Mouse (Mus musculus) kidney, adult 11 months (tissue): ENCODE measurements around the gene Hspb6.
A peak's percentile ranks its signal among the peaks of the same experiment; 100 is the strongest.

Experiments used
- DNase-seq: peaks from one replicate; pipeline ENCODE4 v3.0.0; 2022

Hspb6 gene

DNA sequence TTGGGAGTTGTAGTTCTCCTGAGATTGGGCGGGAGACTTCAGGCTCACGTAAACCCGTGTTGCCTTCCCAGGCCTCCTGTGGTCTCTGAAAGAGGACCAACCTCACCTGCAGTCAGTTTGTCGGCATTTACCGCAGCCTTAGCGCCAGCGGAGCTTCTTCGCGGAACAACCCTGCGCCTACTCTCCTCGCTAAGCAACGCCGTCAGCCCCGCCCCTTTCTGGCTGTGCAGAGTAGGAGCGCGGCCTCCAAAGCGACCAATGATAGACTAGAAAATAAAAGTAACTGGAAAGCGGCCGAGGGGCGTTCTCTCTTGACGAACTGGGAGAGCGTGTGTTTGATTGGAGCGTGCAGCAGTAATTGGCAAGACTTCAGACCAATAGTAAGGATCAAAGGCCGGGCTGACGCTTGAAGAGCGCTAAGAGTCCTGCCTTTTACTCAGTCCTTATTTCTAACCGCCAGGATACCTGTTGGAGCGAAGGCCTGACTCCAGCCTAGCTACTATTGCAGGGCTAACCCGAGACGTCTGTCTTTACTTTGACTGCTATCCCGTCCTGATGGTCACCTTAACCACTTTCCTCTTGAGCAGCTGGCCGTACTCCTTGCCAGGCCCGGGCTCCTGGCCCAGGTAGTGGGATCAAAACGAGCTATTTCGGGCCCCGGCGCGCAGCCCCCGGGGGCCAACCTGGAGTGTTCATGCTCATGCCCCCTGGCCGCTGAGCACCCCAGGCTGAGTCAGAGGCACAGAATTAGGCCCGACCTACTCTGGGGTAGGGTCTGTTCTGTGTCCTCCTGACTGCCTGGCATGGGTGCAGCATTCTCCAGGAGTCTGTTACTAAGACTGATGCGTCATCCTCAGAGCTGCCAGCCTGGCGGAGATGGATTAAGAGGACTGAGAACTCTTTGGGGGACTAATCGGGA, at the start of gene Hspb6, which contains the start of gene Proser3:
Gene Hspb6 (plus strand): TSS at position 77 of the 919 bp plus-strand sequence.
Gene Proser3 (minus strand): TSS at position 198 of the 919 bp plus-strand sequence.
- peak; percentile 98 for DNase-seq

DNA sequence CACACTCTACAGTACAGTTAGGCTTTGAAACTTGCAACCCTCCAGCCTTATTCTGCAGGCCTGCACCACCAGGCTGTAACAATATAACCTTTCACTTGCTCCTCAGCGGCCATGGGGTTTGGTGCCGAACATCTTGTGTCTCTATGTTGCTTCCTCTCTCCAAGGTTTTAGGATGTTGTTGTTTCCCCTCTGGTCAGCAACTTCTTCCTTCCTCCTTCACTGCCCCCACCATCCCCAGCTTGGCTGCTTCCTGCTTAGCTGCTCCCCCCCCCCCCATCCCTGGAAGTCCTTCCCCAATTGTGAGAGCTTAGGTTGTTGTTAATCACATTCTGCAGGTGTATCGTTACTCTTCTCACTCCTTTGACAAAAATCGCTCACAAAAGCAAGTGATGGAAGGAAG, 43.9 kb upstream of the Hspb6 start:
- DNase-seq: no peak

- DNase-seq: no peak
Observed at GRCm38 (mm10) chr7:30515003-30515760, 36.8 kb upstream of the Hspb6 start.

- DNase-seq: no peak
Observed at GRCm38 (mm10) chr7:30518325-30518724, 33.7 kb upstream of the Hspb6 start.

- peak; percentile 36 for DNase-seq
Observed at GRCm38 (mm10) chr7:30520396-30520795, 31.6 kb upstream of the Hspb6 start.

DNA sequence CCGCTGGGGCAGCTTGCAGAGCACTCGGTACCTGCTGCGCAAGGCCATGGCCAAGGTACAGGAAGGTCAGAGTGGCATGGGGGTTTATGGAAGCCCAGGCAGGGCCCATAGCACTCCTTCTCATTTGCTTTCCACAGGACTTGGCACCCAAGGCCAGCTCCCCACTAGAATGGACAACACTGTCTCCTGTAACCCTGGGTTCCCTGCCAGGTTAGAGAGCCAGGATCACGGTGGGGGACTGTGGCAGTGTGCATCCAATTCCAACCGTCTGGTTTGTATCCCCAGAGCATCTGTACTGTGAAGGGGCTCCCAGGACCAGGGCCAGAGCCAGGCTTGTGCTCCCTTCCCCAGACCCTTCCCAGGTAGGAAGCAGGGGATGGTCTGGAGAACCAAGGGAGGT, 31.1 kb upstream of the Hspb6 start:
- no peak for DNase-seq

- no peak for DNase-seq
Observed at GRCm38 (mm10) chr7:30522871-30523270, 29.1 kb upstream of the Hspb6 start.

- DNase-seq: no peak
Observed at GRCm38 (mm10) chr7:30524487-30524886, 27.5 kb upstream of the Hspb6 start.

GRCm38 (mm10) chr7:30525954-30526353, 26.0 kb upstream of the Hspb6 start:
- DNase-seq: no peak

DNA sequence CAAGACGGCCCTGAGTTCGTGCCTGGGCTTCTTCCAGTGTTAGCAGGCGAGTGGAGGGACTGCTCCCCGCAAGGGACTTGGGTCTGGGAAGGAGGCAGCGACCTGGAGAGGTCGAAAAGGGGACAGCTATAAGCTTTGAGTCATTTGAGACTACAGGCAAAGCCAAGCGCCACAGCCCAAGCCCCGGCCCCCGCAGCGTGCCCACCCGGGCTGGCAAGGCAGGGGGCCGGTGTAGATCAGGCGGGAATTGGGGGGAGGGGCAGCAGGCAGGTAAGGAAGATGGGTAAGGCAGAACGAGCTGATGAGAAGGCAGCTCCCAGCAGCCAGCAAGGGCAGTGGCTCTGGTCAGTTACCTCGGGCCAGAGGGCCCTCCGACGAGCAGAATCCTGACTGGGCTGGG, 25.6 kb upstream of the Hspb6 start:
- DNase-seq: no peak

- no peak for DNase-seq
Observed at GRCm38 (mm10) chr7:30526981-30527380, 25.0 kb upstream of the Hspb6 start.

DNA sequence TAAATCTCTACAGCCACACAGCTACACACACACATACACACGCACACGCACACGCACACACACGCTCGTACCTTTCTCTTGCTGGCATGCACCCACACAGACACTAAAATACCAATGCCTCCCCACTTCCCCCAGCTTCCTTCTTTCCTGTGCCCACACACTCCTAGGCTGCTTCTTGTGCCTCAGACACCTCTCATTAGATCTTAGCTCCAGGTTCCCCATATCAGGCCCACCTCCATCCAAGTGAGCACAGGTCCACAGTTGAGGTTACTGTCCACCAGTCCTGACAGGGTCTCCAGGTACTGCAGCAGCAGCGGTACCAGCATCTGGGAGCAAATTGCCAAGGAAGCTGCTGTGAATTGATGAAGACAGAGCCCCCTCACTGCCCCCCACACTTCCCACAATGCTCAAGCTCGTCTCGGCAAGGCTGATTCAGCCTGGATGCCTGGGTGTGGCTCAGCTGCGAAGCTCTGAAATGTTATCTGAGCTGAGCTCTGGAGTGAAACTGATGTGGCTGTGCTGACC, 20.6 kb upstream of the Hspb6 start:
- no peak for DNase-seq

GRCm38 (mm10) chr7:30532931-30533330, 19.0 kb upstream of the Hspb6 start:
- peak; percentile 74 for DNase-seq

- no peak for DNase-seq
Observed at GRCm38 (mm10) chr7:30533941-30534632, 17.9 kb upstream of the Hspb6 start.

DNA sequence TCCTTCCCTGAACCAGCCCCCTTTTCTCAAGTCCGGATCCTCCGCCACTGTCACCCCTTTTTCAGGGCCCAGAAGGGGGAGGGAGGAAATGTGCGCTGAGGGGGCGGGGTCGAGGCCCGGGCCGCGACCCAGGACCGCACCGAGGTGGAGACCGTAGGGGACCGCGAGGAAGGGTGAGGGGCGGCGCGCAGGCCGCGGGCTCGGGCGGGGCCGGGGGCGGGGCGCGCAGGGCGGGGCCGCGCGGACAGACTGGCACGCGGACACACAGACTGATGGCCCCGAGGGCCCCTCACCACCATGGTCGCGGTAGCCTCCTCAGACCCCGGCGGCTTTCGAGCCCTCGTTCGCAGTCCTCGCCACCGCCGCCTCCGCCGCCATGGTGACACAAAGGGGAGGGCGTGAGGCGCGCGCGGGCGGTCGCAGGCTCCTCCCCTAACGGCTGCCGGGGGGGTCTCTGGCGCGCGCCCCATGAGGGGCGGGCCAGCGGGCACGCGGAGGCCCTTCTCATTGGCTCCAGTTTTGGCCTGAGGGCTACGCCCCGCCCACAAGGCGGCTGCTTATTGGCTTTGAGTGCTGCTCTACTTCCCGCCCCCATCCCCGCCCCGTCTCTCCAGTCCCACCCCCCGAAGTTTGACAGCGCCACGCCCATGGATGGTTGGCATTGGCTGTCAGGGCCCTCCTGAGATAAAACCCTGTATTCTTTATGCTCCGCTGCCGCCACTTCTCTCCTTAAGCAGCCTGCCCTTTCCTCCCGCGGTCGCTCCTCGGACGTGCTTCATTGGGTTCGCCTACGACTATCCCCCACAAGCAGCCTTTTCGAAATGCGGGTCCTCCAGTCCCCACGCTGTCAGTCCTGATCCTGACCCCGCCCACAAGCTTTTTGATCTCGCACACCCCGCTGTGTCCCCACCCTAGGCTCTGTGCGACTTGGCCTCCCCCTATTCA, 17.1 kb upstream of the Hspb6 start, which contains the start of gene Arhgap33:
Gene Arhgap33 (minus strand): TSS at position 428 of the 945 bp plus-strand sequence.
- peak; percentile 95 for DNase-seq

- no peak for DNase-seq
Observed at GRCm38 (mm10) chr7:30540572-30540971, 11.4 kb upstream of the Hspb6 start.

DNA sequence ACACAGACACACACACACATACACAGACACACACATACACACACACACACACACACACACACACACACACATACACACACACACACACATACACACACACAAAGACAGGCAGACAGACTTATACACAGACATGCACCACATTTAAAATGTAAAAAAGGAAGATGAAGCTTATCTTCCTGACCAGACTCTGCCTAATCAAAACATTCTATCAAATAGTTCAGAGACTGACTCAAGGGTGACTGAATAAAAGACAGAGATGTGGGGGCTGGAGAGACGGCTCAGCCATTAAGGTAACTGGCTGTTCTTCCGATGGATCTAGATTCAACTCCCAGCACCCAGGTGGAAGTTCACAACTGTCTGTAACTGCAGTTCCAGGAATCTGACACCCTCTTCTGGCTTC, 7.7 kb upstream of the Hspb6 start:
- DNase-seq: no peak

GRCm38 (mm10) chr7:30549880-30550279, 2.1 kb upstream of the Hspb6 start:
- no peak for DNase-seq

GRCm38 (mm10) chr7:30550603-30551002, 1.4 kb upstream of the Hspb6 start:
- no peak for DNase-seq

DNA sequence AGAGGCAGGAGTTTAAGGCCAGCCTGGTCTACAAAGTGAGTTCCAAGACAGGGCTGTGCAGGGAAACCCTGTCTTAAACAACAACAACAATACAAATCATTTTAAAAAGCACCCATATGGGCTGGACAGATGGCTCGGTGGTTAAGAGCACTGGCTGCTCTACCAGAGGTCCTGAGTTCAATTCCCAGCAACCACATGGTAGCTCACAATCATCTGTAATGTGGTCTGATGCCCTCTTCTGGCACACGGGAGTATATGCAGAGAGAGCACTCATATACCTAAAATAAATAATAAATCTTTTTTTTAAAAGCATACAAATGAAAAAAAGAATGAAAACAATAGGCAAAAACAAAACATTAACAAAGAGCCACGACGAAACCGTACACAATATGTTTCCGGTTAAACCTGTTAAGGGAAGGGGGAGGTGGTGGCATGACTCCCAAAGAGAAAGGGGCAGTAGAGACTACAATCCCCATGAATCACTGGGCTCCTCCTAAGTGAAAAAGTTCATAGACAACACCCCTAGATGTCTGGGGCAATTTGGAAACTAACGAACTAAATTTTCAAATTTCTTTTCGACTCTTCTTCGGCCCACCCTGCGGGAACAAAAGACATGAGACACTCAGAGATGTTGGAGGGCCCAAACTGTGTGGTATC, 405 bp upstream of the Hspb6 start:
- DNase-seq: no peak

DNA sequence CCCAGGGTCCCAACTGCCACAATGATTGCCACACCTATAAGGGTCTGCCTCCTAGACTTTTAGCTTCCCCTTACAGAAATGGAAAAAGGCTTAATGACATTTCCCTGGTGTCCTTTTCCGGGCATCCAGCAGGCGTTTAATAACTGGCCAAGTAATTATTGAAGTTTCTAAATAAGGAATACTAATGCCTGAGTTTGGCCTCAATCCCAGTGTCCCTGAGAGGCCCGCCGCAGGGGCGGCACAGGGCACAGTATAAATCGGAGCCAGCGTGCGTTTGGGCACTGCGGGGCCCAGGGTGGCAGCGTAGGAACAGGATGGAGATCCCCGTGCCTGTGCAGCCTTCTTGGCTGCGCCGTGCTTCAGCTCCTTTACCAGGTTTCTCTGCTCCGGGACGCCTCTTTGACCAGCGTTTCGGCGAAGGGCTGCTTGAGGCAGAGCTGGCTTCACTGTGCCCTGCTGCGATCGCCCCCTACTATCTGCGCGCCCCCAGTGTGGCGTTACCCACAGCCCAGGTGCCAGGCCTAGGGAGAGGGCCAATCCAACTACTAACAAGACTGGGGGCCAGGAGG, 1.1 kb downstream of the Hspb6 start:
- peak; percentile 54 for DNase-seq
